Mouse (Mus musculus): ENCODE data around the gene Acta2. TPM values are rescaled to one million over a fixed set of nuclear protein-coding genes. Genes with fewer than 3 reads are reported as not detected.
A peak's percentile ranks its signal among the peaks of the same experiment; 100 is the strongest.

Gene Acta2
- polyA plus RNA-seq, 1 experiment = 117 TPM

DNA sequence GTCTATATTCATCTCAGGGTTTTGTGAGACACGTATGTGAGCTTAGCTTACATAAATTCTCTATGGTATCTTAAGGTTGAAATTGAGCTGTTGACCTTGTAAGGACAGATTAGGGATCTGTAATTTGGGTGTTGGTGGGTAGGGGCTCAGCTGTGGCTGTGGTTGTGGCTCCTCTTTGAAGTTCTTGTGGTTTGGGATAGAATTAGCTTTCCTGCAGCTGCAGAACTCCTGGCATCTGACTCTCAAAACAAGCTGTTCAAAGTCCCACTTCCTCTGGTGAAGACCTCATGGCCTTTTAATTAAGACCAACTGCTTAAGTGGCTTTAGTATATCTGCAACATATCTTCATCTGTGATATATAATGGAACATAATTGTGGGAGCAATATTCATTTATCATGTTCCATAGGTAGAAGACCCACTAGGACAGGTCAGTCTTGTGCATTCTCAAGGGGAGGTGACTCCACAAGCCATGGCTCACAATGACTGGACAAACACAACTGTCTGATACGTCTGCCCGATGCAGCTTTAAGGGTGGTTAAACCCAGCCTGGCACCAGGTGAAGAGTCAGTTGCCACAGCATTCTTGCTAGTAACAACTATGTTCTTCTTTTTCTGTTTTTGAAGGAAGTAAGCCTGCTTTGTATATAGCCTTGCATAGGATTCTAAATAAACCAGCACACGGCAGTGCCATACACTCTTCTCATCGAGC lies 36.0 kb downstream of the Acta2 start:
- Histone ChIP-seq H3K27me3 (ENCODE audit: control insufficient read depth, insufficient read depth, low read length) (no peaks in the 10 kb centered on the region), H3K4me3 (ENCODE audit: control insufficient read depth, insufficient read depth, low read length) (no peak overlapping the region), H3K27ac (ENCODE audit: control insufficient read depth, insufficient read depth, low read length) (peak overlapping the region; percentile 90), H3K36me3 (ENCODE audit: control insufficient read depth, insufficient read depth, low read length) (peaks cover 16% of the 10 kb centered on the region), H3K4me1 (replicated peaks; ENCODE audit: control insufficient read depth, insufficient read depth, low read length) (peaks cover 28% of the 10 kb centered on the region)
- 5% methylated on average over 5 of the region's 5 CpGs for WGBS
- TF ChIP-seq POLR2A (IDR thresholded peaks at IDR 0.05; ENCODE audit: control insufficient read depth, extremely low read depth, insufficient read depth, low read length, poor library complexity) (no peak), CTCF (IDR thresholded peaks at IDR 0.05; ENCODE audit: borderline replicate concordance, control insufficient read depth, extremely low read depth, insufficient read depth, low read length, poor library complexity) (no peak)
- peak; percentile 62 for DNase-seq

DNA sequence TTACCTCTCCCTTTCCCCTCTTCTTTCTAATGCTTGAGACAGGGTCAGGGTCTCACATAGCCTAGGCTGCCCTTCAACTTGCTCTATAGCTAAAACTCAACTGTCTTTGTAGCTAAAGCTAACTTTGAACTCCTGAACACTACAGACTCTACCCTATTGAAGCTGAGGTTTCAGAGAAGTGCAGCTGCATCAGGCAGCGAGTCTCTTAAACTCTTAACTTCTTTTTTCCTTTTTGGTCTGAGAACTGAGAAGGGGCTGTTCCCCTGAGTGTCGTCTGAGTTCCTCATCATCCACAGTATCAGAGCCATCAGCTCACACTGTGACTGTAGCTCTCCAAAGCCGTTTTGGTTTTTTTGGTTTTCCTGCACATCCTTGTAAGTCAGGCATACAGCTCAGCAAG lies 37.6 kb downstream of the Acta2 start:
- WGBS = 2% methylated on average over 3 of the region's 3 CpGs

GRCm38 (mm10) chr19:34216956-34217355 lies 38.4 kb downstream of the Acta2 start:
- WGBS = 9% methylated on average over 5 of the region's 5 CpGs
- no peak overlapping the region for H3K4me3 ChIP-seq (ENCODE audit: control insufficient read depth, insufficient read depth, low read length)
- H3K27me3 ChIP-seq (ENCODE audit: control insufficient read depth, insufficient read depth, low read length) = no peaks in the 10 kb centered on the region
- TF ChIP-seq POLR2A (IDR thresholded peaks at IDR 0.05; ENCODE audit: control insufficient read depth, extremely low read depth, insufficient read depth, low read length, poor library complexity) (no peak), CTCF (IDR thresholded peaks at IDR 0.05; ENCODE audit: borderline replicate concordance, control insufficient read depth, extremely low read depth, insufficient read depth, low read length, poor library complexity) (no peak)
- peak overlapping the region; percentile 75; the same call in 1 of the 2 replicates for H3K27ac ChIP-seq (ENCODE audit: control insufficient read depth, insufficient read depth, low read length)
- peak; percentile 65 for DNase-seq
- H3K36me3 ChIP-seq (ENCODE audit: control insufficient read depth, insufficient read depth, low read length) = peaks cover 14% of the 10 kb centered on the region
- peaks cover 45% of the 10 kb centered on the region for H3K4me1 ChIP-seq (replicated peaks; ENCODE audit: control insufficient read depth, insufficient read depth, low read length)

More for the DNA sequence above, 37.6 kb downstream of the Acta2 start:
- H3K4me1 ChIP-seq (replicated peaks; ENCODE audit: control insufficient read depth, insufficient read depth, low read length) = peaks cover 40% of the 10 kb centered on the region
- H3K36me3 ChIP-seq (ENCODE audit: control insufficient read depth, insufficient read depth, low read length) = peaks cover 16% of the 10 kb centered on the region
- H3K27ac ChIP-seq (ENCODE audit: control insufficient read depth, insufficient read depth, low read length) = peak overlapping the region; percentile 75; the same call in 1 of the 2 replicates
- no peaks in the 10 kb centered on the region for H3K27me3 ChIP-seq (ENCODE audit: control insufficient read depth, insufficient read depth, low read length)
- no peak for TF ChIP-seq POLR2A (IDR thresholded peaks at IDR 0.05; ENCODE audit: control insufficient read depth, extremely low read depth, insufficient read depth, low read length, poor library complexity)
- no peak for TF ChIP-seq CTCF (IDR thresholded peaks at IDR 0.05; ENCODE audit: borderline replicate concordance, control insufficient read depth, extremely low read depth, insufficient read depth, low read length, poor library complexity)
- H3K4me3 ChIP-seq (ENCODE audit: control insufficient read depth, insufficient read depth, low read length) = no peak overlapping the region
- DNase-seq = no peak

GRCm38 (mm10) chr19:34214136-34214535 lies 41.3 kb downstream of the Acta2 start:
- Histone ChIP-seq H3K4me1 (replicated peaks; ENCODE audit: control insufficient read depth, insufficient read depth, low read length) (peaks cover 39% of the 10 kb centered on the region), H3K27ac (ENCODE audit: control insufficient read depth, insufficient read depth, low read length) (no peak overlapping the region), H3K36me3 (ENCODE audit: control insufficient read depth, insufficient read depth, low read length) (no peaks in the 10 kb centered on the region), H3K4me3 (ENCODE audit: control insufficient read depth, insufficient read depth, low read length) (no peak overlapping the region), H3K27me3 (ENCODE audit: control insufficient read depth, insufficient read depth, low read length) (no peaks in the 10 kb centered on the region)
- TF ChIP-seq POLR2A (IDR thresholded peaks at IDR 0.05; ENCODE audit: control insufficient read depth, extremely low read depth, insufficient read depth, low read length, poor library complexity) (no peak), CTCF (IDR thresholded peaks at IDR 0.05; ENCODE audit: borderline replicate concordance, control insufficient read depth, extremely low read depth, insufficient read depth, low read length, poor library complexity) (no peak)
- 48% methylated on average over 4 of the region's 4 CpGs for WGBS
- no peak for DNase-seq

- Histone ChIP-seq H3K27me3 (ENCODE audit: control insufficient read depth, insufficient read depth, low read length) (no peaks in the 10 kb centered on the region), H3K36me3 (ENCODE audit: control insufficient read depth, insufficient read depth, low read length) (no peaks in the 10 kb centered on the region), H3K4me1 (replicated peaks; ENCODE audit: control insufficient read depth, insufficient read depth, low read length) (peaks cover 38% of the 10 kb centered on the region), H3K27ac (ENCODE audit: control insufficient read depth, insufficient read depth, low read length) (peak overlapping the region; percentile 47; the same call in 1 of the 2 replicates), H3K4me3 (ENCODE audit: control insufficient read depth, insufficient read depth, low read length) (no peak overlapping the region)
- no peak for DNase-seq
- TF ChIP-seq CTCF (IDR thresholded peaks at IDR 0.05; ENCODE audit: borderline replicate concordance, control insufficient read depth, extremely low read depth, insufficient read depth, low read length, poor library complexity) = no peak
- TF ChIP-seq POLR2A (IDR thresholded peaks at IDR 0.05; ENCODE audit: control insufficient read depth, extremely low read depth, insufficient read depth, low read length, poor library complexity) = no peak
Measured at GRCm38 (mm10) chr19:34213251-34213645, 42.1 kb downstream of the Acta2 start.

GRCm38 (mm10) chr19:34212489-34213250 lies 42.7 kb downstream of the Acta2 start:
- 80% methylated on average over 12 of the region's 12 CpGs for WGBS

More at GRCm38 (mm10) chr19:34212489-34213250, 42.7 kb downstream of the Acta2 start:
- DNase-seq = no peak
- H3K27me3 ChIP-seq (ENCODE audit: control insufficient read depth, insufficient read depth, low read length) = no peaks in the 10 kb centered on the region
- H3K4me3 ChIP-seq (ENCODE audit: control insufficient read depth, insufficient read depth, low read length) = no peak overlapping the region
- peak overlapping the region; percentile 81 for H3K27ac ChIP-seq (ENCODE audit: control insufficient read depth, insufficient read depth, low read length)
- H3K36me3 ChIP-seq (ENCODE audit: control insufficient read depth, insufficient read depth, low read length) = no peaks in the 10 kb centered on the region
- peaks cover 33% of the 10 kb centered on the region for H3K4me1 ChIP-seq (replicated peaks; ENCODE audit: control insufficient read depth, insufficient read depth, low read length)
- TF ChIP-seq CTCF (IDR thresholded peaks at IDR 0.05; ENCODE audit: borderline replicate concordance, control insufficient read depth, extremely low read depth, insufficient read depth, low read length, poor library complexity) = no peak
